Comparison of ENCODE assay signal across 14 mouse cellular contexts in genomic region chr2:135888206-135888605, GRCm38 (mm10).
DNase-seq lines count a peak whose midpoint lies in the region; ATAC-seq lines count a peak whose summit lies in the region.
"Had no signal": no experiment of that assay in that cellular context is flagged by ENCODE, and none has a peak within 500 bp of the region (broad histone marks: within the 10 kb centered on the region; RNA-seq: fewer than 3 reads in every experiment).

No protein-coding gene starts in this region.

- WGBS in kidney, embryonic 14.5 days = 61% methylated on average over 4 of the region's 4 CpGs

- H3K9ac ChIP-seq in kidney, embryonic 14.5 days (ENCODE audit: low read depth, low read length) = no peak overlapping the region
- H3K9ac ChIP-seq: forebrain, embryonic 12.5 days; hindbrain, embryonic 14.5 days; limb, embryonic 15.5 days had no signal

- no peak overlapping the region for H3K4me2 ChIP-seq in kidney, embryonic 14.5 days (replicated peaks; ENCODE audit: low read depth, low read length)
- H3K4me2 ChIP-seq: forebrain, embryonic 12.5 days; hindbrain, embryonic 14.5 days; limb, embryonic 15.5 days had no signal

- H3K27ac ChIP-seq in kidney, embryonic 14.5 days (ENCODE audit: low read depth, low read length) = no peak overlapping the region
- H3K27ac ChIP-seq: forebrain, embryonic 12.5 days; hindbrain, embryonic 14.5 days; kidney, postnatal 0 days; limb, embryonic 15.5 days had no signal

- no peaks in the 10 kb centered on the region for H3K27me3 ChIP-seq in kidney, embryonic 14.5 days (ENCODE audit: control insufficient read depth, insufficient read depth, low read length)
- H3K27me3 ChIP-seq: forebrain, embryonic 12.5 days; limb, embryonic 15.5 days had no signal

- H3K4me1 ChIP-seq in kidney, embryonic 14.5 days (ENCODE audit: control insufficient read depth, insufficient read depth, low read length) = 0 out of 2 replicates have a peak, but pooled peaks cover 7% of the 10 kb centered on the region
- H3K4me1 ChIP-seq: forebrain, embryonic 12.5 days had no signal

- DNase-seq in heart, adult 8-10 months (ENCODE audit: low spot score) = peak; percentile 28
- no peak for DNase-seq in heart, postnatal 36 days
- peak; percentile 70 for DNase-seq in Muller cell, postnatal 12 days (ENCODE audit: inconsistent ontology term)
- DNase-seq in brain, adult 2 months (ENCODE audit: low read depth, low spot score) = peak; percentile 86
- peak; percentile 21 to 30 for DNase-seq in heart, postnatal 10 days
- DNase-seq in embryo, embryonic 10.5 days (ENCODE audit: low spot score) = no peak
- DNase-seq: embryo, embryonic 11 days; gastrocnemius, postnatal 14 days; lung, postnatal 14 days had no signal

- ATAC-seq in kidney, embryonic 14.5 days (ENCODE audit: low FRiP score, low TSS enrichment) = no peak

- intact Hi-C loops in heart, postnatal 36 days (cut with DNase I) = no loop called here
- intact Hi-C loops in heart, postnatal 10 days (cut with DNase I) = no loop called here

- H3K9me3 ChIP-seq in kidney, embryonic 14.5 days (ENCODE audit: control insufficient read depth, low read length) = no peaks in the 10 kb centered on the region
- H3K9me3 ChIP-seq: forebrain, embryonic 12.5 days; limb, embryonic 15.5 days had no signal

- no peaks in the 10 kb centered on the region for H3K36me3 ChIP-seq in kidney, embryonic 14.5 days (ENCODE audit: control insufficient read depth, insufficient read depth, low read length)
- H3K36me3 ChIP-seq: forebrain, embryonic 12.5 days; limb, embryonic 15.5 days had no signal

- no peak overlapping the region for H3K4me3 ChIP-seq in kidney, embryonic 14.5 days (ENCODE audit: low read length)
- H3K4me3 ChIP-seq: forebrain, embryonic 12.5 days; limb, embryonic 15.5 days had no signal

Comparison
In these comparisons a context has a peak if more than half of its experiments do, and no peak if none do; other contexts are left out.
1. DNase-seq: peak in heart, adult 8-10 months (single experiment), Muller cell, postnatal 12 days (single experiment), brain, adult 2 months (single experiment) and heart, postnatal 10 days (2 of 2); none in heart, postnatal 36 days (0 of 2) and embryo, embryonic 10.5 days (single experiment).